Mouse (Mus musculus): ENCODE data around the gene Cpa4. TPM values are rescaled to one million over a fixed set of nuclear protein-coding genes. Genes with fewer than 3 reads are reported as not detected.

The Cpa4 gene
- not detected in 2 replicates for polyA plus RNA-seq (2012; ENCODE audit: insufficient read depth, insufficient read length, low replicate concordance, missing spikeins)

- H3K4me3 ChIP-seq (ENCODE audit: insufficient read depth, low read depth, low read length) = no peak within 1 kb of the TSS
- no peak for TF ChIP-seq POLR2A (IDR thresholded peaks at IDR 0.05; ENCODE audit: insufficient read depth, low read depth, low read length)
- no peak for TF ChIP-seq CTCF (IDR thresholded peaks at IDR 0.05; ENCODE audit: insufficient read depth, low read depth, low read length)
- no peak within 1 kb of the TSS for H3K27ac ChIP-seq (ENCODE audit: insufficient read depth, low read depth, low read length)
- WGBS = 76% methylated on average over 5 of the region's 5 CpGs
- peaks cover 9% of the 10 kb centered on the region for H3K4me1 ChIP-seq (ENCODE audit: control insufficient read depth, insufficient read depth, low read length)
Observed at GRCm38 (mm10) chr6:30568069-30568468, at the start of gene Cpa4. Gene Cpa4, plus strand, starts transcription at chr6:30568369.

- WGBS = 70% methylated on average over 11 of the region's 11 CpGs
Observed at GRCm38 (mm10) chr6:30520400-30520799, 47.8 kb upstream of the Cpa4 start.

GRCm38 (mm10) chr6:30525456-30526332 is 42.5 kb upstream of the Cpa4 start:
- TF ChIP-seq POLR2A (IDR thresholded peaks at IDR 0.05; ENCODE audit: insufficient read depth, low read depth, low read length) (no peak), CTCF (IDR thresholded peaks at IDR 0.05; ENCODE audit: insufficient read depth, low read depth, low read length) (no peak)
- no peak overlapping the region for H3K27ac ChIP-seq (ENCODE audit: insufficient read depth, low read depth, low read length)
- no peak overlapping the region for H3K4me3 ChIP-seq (ENCODE audit: insufficient read depth, low read depth, low read length)
- 52% methylated on average over 7 of the region's 7 CpGs for WGBS
- peaks cover 4% of the 10 kb centered on the region; the same call in 1 of the 2 replicates for H3K4me1 ChIP-seq (ENCODE audit: control insufficient read depth, insufficient read depth, low read length)

More at GRCm38 (mm10) chr6:30520400-30520799, 47.8 kb upstream of the Cpa4 start:
- Histone ChIP-seq H3K4me3 (ENCODE audit: insufficient read depth, low read depth, low read length) (no peak overlapping the region), H3K27ac (ENCODE audit: insufficient read depth, low read depth, low read length) (no peak overlapping the region), H3K4me1 (ENCODE audit: control insufficient read depth, insufficient read depth, low read length) (no peaks in the 10 kb centered on the region)
- TF ChIP-seq POLR2A (IDR thresholded peaks at IDR 0.05; ENCODE audit: insufficient read depth, low read depth, low read length) (no peak), CTCF (IDR thresholded peaks at IDR 0.05; ENCODE audit: insufficient read depth, low read depth, low read length) (no peak)

- Histone ChIP-seq H3K27ac (ENCODE audit: insufficient read depth, low read depth, low read length) (no peak overlapping the region), H3K4me1 (ENCODE audit: control insufficient read depth, insufficient read depth, low read length) (peaks cover 4% of the 10 kb centered on the region; the same call in 1 of the 2 replicates), H3K4me3 (ENCODE audit: insufficient read depth, low read depth, low read length) (no peak overlapping the region)
- 51% methylated on average over 19 of the region's 19 CpGs for WGBS
- TF ChIP-seq POLR2A (IDR thresholded peaks at IDR 0.05; ENCODE audit: insufficient read depth, low read depth, low read length) (no peak), CTCF (IDR thresholded peaks at IDR 0.05; ENCODE audit: insufficient read depth, low read depth, low read length) (no peak)
Observed at GRCm38 (mm10) chr6:30526586-30527515, 41.3 kb upstream of the Cpa4 start.

GRCm38 (mm10) chr6:30528800-30529199 is 39.4 kb upstream of the Cpa4 start:
- WGBS = 64% methylated on average over 6 of the region's 6 CpGs
- H3K27ac ChIP-seq (ENCODE audit: insufficient read depth, low read depth, low read length) = no peak overlapping the region
- TF ChIP-seq CTCF (IDR thresholded peaks at IDR 0.05; ENCODE audit: insufficient read depth, low read depth, low read length) = no peak
- no peak for TF ChIP-seq POLR2A (IDR thresholded peaks at IDR 0.05; ENCODE audit: insufficient read depth, low read depth, low read length)
- H3K4me3 ChIP-seq (ENCODE audit: insufficient read depth, low read depth, low read length) = no peak overlapping the region
- peaks cover 4% of the 10 kb centered on the region; the same call in 1 of the 2 replicates for H3K4me1 ChIP-seq (ENCODE audit: control insufficient read depth, insufficient read depth, low read length)

- TF ChIP-seq CTCF (IDR thresholded peaks at IDR 0.05; ENCODE audit: insufficient read depth, low read depth, low read length) = no peak
- no peak for TF ChIP-seq POLR2A (IDR thresholded peaks at IDR 0.05; ENCODE audit: insufficient read depth, low read depth, low read length)
- H3K4me3 ChIP-seq (ENCODE audit: insufficient read depth, low read depth, low read length) = no peak overlapping the region
- H3K27ac ChIP-seq (ENCODE audit: insufficient read depth, low read depth, low read length) = no peak overlapping the region
- H3K4me1 ChIP-seq (ENCODE audit: control insufficient read depth, insufficient read depth, low read length) = no peaks in the 10 kb centered on the region
- 67% methylated on average over 3 of the region's 3 CpGs for WGBS
Observed at GRCm38 (mm10) chr6:30535340-30535739, 32.8 kb upstream of the Cpa4 start.

GRCm38 (mm10) chr6:30538240-30538639 is 29.9 kb upstream of the Cpa4 start:
- H3K27ac ChIP-seq (ENCODE audit: insufficient read depth, low read depth, low read length) = no peak overlapping the region
- 84% methylated on average over 10 of the region's 10 CpGs for WGBS
- no peak for TF ChIP-seq POLR2A (IDR thresholded peaks at IDR 0.05; ENCODE audit: insufficient read depth, low read depth, low read length)
- TF ChIP-seq CTCF (IDR thresholded peaks at IDR 0.05; ENCODE audit: insufficient read depth, low read depth, low read length) = no peak
- H3K4me3 ChIP-seq (ENCODE audit: insufficient read depth, low read depth, low read length) = no peak overlapping the region
- H3K4me1 ChIP-seq (ENCODE audit: control insufficient read depth, insufficient read depth, low read length) = no peaks in the 10 kb centered on the region

- TF ChIP-seq POLR2A (IDR thresholded peaks at IDR 0.05; ENCODE audit: insufficient read depth, low read depth, low read length) = no peak
- WGBS = 87% methylated on average over 5 of the region's 5 CpGs
- no peak overlapping the region for H3K4me3 ChIP-seq (ENCODE audit: insufficient read depth, low read depth, low read length)
- H3K4me1 ChIP-seq (ENCODE audit: control insufficient read depth, insufficient read depth, low read length) = no peaks in the 10 kb centered on the region
- H3K27ac ChIP-seq (ENCODE audit: insufficient read depth, low read depth, low read length) = no peak overlapping the region
Observed at GRCm38 (mm10) chr6:30538800-30539199, 29.4 kb upstream of the Cpa4 start.
